Mouse (Mus musculus): ENCODE results near the gene Wdr81.

GRCm38 (mm10) chr11:75498126-75498525 lies 43.6 kb upstream of the Wdr81 start:
- TF ChIP-seq CTCF (IDR thresholded peaks at IDR 0.05; ENCODE audit: low read depth) (no peak), EP300 (IDR thresholded peaks at IDR 0.05; ENCODE audit: low read depth) (no peak)
